Mouse (Mus musculus) mature B cell (primary cell): ENCODE measurements around the gene Tmem151a.
"Not testable (repeated sequence)": the region's sequence is repeated elsewhere in the genome, so short reads cannot be mapped to it uniquely, and the experiment has no call there.

ENCODE experiments used
- in situ Hi-C: fragments of 300-500 bp; cut with MboI; formaldehyde crosslinking; loops from 2 replicates; pipeline ENCODE4 v1.14.3; 2019

Gene Tmem151a

DNA sequence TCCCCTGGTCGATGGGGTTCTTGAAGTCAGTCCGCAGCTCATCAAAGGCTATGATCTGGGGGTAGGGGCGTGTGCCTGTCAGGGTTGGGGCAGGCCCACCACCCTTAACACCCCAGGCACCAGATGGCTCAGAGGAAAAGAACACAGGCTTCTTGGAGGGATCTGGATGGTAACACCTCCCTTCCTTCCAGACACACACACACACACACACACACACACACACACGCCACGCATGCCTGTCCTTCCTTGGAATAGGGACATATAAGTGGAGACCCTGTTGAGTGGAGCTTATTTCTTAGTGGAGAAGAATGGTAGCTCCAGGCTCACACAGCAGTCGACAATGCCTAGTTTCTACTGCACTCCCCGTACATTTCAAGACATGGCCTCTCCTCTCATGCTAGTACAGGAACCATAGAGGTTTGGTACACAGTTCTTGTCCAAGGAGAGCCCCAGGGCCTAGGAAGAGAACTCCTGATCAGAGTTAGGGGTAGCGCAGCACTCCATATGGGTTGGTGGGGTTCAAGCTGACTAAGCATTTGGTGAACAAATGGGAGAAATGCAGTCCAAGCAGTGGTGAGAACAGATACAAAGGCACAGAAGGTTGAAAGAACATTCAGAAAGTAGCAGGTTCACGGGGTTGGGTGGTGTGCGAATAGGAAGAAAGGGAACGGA lies 9.6 kb upstream of the Tmem151a start:
- in situ Hi-C loops: no loop called here

- in situ Hi-C loops: no loop called here
Observed at GRCm38 (mm10) chr19:5094243-5094632, 8.9 kb upstream of the Tmem151a start.

DNA sequence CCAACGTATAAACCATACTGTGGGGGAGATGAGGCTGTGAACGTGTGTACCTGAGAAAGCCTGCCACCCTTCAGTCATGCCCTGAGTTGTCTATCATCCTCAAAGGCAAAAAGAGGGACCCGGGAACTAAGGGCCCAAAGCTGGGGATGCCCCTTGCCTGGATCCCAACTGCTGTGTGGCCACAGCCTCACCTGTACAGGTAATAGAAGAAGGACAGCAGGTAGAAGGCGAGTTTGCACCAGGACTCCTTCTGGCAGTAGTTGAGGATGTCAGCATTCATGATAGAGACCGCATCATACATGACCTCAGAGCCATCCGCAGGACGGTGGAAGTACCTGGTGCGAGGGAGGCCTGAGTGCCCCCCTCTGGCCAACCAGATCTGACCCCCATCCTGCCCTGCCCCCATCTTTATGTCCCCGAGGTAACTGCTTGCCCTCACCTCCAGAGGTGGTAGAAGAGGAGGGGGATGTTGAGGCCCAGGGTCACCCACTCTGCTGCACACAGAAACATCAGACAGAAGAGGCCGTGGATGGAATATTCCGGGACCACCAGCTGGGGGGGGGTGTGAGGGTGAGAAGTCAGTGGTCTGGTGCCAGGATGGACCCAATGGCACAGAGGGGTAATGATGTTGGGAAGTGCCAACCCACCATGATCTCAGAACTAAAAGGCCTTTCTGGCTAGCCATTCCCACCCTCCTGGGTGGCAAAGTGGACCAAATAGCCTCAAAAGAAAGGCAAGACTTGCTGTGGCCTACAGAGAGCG lies 8.3 kb upstream of the Tmem151a start:
- in situ Hi-C loops: no loop called here

- in situ Hi-C loops: no loop called here
Observed at GRCm38 (mm10) chr19:5092083-5092482, 6.8 kb upstream of the Tmem151a start.

DNA sequence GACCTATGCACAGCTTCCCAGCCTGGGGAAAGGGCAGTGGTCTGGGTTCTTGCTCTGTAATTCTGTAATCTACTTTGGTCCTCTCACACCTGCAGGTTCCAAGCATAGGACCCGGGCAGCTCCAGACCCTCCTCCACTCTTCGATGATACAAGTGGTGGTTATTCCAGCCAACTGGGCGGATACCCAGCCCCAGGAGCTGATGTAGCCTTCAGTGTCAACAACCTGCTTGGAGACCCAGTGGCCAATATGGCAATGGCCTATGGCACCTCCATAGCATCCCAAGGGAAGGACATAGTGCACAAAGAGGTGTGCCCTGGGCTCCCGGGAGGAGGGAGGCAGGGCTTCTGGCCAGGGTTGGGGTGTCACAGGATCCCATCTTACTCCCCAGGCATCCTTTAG lies 4.0 kb upstream of the Tmem151a start:
- in situ Hi-C loops: no loop called here

DNA sequence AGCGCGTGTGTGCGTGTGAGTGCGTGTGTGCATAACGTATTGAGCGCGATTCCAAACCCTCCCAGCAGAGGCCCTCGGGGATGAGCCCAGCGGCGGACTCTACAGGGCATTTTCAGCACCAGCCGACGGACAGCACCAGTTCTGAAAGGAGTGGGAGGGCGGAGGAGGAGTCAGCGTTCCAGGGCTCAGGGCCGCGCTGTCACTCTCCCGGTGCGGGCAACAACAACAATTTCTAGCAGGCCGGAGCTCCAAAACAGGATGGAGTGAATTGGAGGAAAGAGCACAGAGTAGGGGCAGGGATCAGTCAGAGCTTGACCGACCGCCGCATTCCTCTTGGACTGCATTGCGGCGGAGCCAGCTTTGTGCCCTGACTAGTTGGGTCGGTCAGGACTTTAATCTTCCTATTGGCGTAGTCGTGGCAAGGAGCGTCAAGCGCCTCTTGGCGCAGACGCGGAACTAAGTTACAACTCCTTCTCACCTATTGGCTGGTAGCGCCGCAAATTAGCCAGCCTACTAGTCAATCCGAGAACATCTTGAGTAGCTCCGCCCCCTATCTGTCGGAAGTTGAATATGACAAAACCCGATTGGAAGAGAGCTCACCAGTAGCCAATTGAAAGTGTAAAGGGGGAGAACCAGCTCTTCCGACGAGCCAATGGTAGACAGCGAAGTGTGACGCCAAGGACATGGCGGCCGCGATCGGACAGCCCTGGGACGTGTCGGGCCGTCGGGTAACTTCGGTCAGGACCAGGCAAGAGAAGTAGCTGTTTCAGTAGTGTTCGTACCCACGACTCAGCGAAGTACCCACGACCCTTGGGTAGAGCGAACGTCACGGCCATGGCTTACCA lies 2.8 kb upstream of the Tmem151a start, which contains the start of gene Yif1a:
Yif1a (plus strand) TSS at position 655 of the 845 bp plus-strand sequence.
- in situ Hi-C loops: no loop called here

DNA sequence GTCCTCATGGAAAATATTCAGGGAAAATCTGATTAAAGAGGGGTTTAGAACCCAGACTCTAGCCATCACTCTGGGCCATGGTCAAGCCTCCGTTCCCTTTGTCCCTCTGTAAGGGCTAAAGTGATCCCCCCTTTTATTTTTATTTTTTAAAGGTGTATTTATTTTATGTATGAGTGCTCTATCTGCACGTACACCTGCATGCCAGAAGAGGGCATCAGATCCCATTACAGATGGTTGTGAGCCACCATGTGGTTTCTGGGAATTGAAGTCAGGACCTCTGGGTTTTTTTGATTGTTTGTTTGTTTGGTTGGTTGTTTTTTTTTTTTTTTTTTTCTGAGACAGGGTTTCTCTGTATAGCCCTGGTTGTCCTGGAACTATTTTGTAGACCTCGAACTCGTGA lies 1.2 kb upstream of the Tmem151a start:
- in situ Hi-C loops: not testable (repeated sequence)

GRCm38 (mm10) chr19:5084834-5085144 lies 542 bp downstream of the Tmem151a start:
- in situ Hi-C loops: no loop called here

- in situ Hi-C loops: no loop called here
Observed at GRCm38 (mm10) chr19:5083961-5084833, 1.1 kb downstream of the Tmem151a start.

DNA sequence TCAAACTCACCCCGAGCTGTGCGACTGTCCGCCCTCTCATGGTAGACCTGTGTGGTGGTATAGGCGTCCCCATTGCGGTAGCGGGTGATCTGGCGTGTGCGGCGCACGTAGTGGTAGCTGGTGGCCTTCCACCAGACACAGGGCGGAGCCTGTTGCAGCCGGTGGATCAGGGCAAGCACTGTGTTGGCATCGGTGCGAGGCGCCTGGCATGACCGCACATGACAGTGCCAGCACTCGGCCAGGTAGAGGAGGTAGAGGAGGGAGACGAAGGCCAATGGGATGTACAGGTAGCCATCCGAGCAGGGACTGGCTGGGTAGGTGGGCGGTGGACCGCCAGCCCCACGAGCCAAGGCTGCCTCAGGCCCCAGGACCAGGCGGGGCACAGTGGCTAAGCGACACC lies 2.7 kb downstream of the Tmem151a start:
- in situ Hi-C loops: no loop called here

DNA sequence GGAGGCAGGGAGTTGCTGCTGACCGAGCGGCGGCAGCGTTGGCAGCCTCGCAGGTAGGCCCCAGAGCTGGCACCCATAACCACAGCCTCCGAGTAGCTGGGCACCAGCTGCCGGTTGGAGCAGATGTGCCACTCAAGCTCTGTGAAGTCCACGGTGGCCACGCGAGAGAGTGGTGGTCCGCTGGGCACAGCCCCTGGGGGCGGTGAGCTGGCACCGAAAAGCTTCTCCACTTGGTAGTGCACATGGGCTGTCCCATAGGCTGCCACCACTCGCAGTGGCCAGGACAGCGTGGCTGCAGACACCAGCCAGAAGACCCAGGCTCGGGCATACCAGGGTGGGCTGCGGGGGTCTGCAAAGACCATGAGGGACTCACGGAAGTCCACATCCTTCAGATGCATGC lies 3.3 kb downstream of the Tmem151a start:
- in situ Hi-C loops: no loop called here

GRCm38 (mm10) chr19:5079279-5079678 lies 6.1 kb downstream of the Tmem151a start:
- in situ Hi-C loops: no loop called here

DNA sequence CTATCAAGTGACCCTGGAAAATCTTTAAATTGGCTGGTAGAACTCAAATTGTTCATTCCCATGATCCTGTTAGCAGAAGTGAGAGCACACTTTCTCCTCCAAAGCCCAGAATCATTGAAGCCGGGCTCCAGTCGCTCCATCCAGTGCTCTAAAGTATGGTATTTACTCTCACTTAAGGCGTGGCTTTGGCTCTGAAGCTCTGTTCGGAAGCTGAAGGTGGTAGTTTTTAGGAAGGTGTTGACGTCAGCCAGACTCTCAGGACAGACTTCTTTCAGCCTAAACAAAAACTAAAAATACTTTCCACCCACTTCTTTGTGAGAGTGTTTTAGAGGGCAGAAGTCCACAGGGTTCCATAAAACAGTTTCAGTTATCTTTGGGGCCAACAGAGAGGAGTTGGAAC lies 11.8 kb downstream of the Tmem151a start:
- in situ Hi-C loops: no loop called here

- in situ Hi-C loops: no loop called here
Observed at GRCm38 (mm10) chr19:5073028-5073427, 12.3 kb downstream of the Tmem151a start.

- in situ Hi-C loops: no loop called here
Observed at GRCm38 (mm10) chr19:5072389-5073019, 12.8 kb downstream of the Tmem151a start.

DNA sequence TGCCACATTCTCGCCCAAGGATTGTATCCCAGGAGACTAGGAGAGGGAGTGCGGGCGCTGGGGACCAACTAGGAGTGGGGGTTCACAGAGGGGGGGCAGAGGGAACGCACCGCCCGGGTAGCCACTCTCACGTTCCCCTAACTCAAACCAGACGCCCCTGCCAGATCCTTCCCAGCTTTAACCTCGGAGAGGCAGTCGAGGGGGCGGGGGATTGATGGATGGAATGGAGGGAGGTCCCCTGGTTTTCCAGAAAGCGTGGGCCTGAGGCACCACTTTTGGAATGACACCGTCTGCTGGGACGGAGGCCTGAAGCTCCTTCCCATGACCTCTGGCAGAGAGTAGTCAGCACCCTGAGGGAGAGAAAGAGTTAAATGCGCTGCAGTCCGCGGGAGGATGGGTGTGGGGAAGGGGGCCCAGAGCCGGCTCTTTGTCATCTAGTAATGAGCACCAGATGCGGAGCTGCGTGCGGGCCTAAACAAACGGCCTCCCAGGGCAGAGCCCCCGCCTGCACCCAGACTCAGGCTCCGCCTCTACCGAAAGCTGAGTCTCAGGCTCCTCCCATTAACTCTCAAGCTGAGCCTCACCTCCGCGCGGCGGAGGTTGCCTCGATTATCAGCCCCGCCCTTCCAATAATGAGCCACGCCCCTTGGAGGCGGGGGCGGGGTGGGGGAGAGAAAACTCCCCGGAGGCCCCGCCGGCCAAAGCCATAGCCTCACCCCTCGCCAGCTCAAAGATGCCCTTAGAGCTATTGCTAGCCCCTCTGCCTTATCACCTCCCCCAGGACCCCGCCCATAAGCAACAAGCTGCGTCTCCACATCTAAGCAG lies 13.6 kb downstream of the Tmem151a start:
- in situ Hi-C loops: no loop called here

- in situ Hi-C loops: no loop called here
Observed at GRCm38 (mm10) chr19:5071077-5071476, 14.3 kb downstream of the Tmem151a start.

DNA sequence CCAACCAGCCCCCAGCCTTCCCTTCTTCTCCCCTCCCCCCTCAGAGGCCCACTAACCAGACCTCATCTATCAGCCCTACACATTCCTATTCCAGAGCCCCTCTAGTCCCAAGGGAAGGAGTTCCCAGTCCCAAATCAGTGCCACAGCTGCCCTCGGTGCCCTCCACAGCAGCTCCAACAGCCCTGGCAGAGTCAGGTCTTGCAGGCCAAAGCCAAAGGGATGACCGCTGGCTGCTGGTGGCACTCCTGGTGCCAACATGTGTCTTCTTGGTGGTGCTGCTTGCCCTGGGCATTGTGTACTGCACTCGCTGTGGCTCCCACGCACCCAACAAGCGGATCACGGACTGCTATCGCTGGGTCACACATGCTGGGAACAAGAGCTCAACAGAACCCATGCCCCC lies 15.4 kb downstream of the Tmem151a start:
- in situ Hi-C loops: no loop called here

DNA sequence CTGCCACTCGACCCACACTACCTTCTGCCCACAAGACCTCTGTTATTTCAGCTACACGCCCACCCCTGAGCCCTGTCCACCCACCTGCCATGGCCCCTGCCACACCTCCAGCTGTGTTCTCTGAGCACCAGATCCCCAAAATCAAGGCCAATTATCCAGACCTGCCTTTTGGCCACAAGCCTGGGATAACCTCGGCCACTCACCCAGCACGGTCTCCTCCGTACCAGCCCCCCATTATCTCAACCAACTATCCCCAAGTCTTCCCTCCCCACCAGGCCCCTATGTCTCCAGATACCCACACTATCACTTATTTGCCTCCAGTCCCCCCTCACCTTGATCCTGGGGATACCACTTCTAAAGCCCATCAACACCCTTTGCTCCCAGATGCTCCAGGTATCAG lies 15.8 kb downstream of the Tmem151a start:
- in situ Hi-C loops: no loop called here

DNA sequence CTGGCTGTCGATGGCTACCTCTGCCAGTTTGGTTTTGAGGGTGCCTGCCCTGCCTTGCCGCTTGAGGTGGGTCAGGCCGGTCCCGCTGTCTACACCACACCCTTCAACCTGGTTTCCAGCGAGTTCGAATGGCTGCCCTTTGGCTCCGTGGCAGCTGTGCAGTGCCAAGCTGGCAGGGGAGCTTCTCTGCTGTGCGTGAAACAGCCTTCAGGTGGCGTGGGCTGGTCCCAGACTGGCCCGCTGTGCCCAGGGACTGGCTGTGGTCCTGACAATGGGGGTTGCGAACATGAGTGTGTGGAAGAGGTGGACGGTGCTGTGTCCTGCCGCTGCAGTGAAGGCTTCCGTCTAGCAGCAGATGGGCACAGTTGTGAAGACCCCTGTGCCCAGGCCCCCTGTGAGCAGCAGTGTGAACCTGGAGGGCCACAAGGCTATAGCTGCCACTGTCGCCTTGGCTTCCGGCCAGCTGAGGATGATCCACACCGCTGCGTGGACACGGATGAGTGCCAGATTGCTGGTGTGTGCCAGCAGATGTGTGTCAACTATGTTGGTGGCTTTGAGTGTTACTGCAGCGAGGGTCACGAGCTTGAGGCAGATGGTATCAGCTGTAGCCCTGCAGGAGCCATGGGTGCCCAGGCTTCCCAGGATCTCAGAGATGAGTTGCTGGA lies 16.6 kb downstream of the Tmem151a start:
- in situ Hi-C loops: no loop called here
